Mouse (Mus musculus): ENCODE data around the gene Foxred2. TPM values are rescaled to one million over a fixed set of nuclear protein-coding genes. Genes with fewer than 3 reads are reported as not detected.

Gene Foxred2
- total RNA-seq, 2 experiments from 2014 or later, result 0.43 to 0.84 TPM

GRCm38 (mm10) chr15:77923267-77924035 lies 33.1 kb downstream of the Foxred2 start:
- no peak for TF ChIP-seq CTCF (IDR thresholded peaks at IDR 0.05)
- DNase-seq, result no peak
- intact Hi-C loops (cut with DNase I), result no loop called here
- Histone ChIP-seq H3K27ac (peak overlapping the region; percentile 38; the same call in 1 of the 2 replicates), H3K4me3 (no peak overlapping the region)

GRCm38 (mm10) chr15:77922710-77923109 lies 33.8 kb downstream of the Foxred2 start:
- DNase-seq, result no peak
- Histone ChIP-seq H3K4me3 (no peak overlapping the region), H3K27ac (peak overlapping the region; percentile 53)
- intact Hi-C loops (cut with DNase I), result no loop called here
- TF ChIP-seq CTCF (IDR thresholded peaks at IDR 0.05), result no peak

GRCm38 (mm10) chr15:77921636-77922035 lies 34.9 kb downstream of the Foxred2 start:
- no peak overlapping the region for H3K4me3 ChIP-seq
- intact Hi-C loops (cut with DNase I), result no loop called here
- no peak for DNase-seq
- peak overlapping the region; percentile 53; the same call in 1 of the 2 replicates for H3K27ac ChIP-seq
- TF ChIP-seq CTCF (IDR thresholded peaks at IDR 0.05), result no peak

GRCm38 (mm10) chr15:77920511-77921462 lies 35.7 kb downstream of the Foxred2 start:
- H3K27ac ChIP-seq, result peak overlapping the region; percentile 74
- no peak for DNase-seq
- H3K4me3 ChIP-seq, result no peak overlapping the region
- TF ChIP-seq CTCF (IDR thresholded peaks at IDR 0.05), result peak; percentile 40
- intact Hi-C loops (cut with DNase I), result no loop called here

GRCm38 (mm10) chr15:77919441-77919840 lies 37.1 kb downstream of the Foxred2 start:
- no peak for TF ChIP-seq CTCF (IDR thresholded peaks at IDR 0.05)
- no peak for DNase-seq
- Histone ChIP-seq H3K4me3 (no peak overlapping the region), H3K27ac (peak overlapping the region; percentile 74)
- intact Hi-C loops (cut with DNase I), result no loop called here

- peak; percentile 88 for TF ChIP-seq CTCF (IDR thresholded peaks at IDR 0.05)
- Histone ChIP-seq H3K27ac (peak overlapping the region; percentile 56), H3K4me3 (no peak overlapping the region)
- DNase-seq, result peak; percentile 92
- intact Hi-C loops (cut with DNase I), result loop anchor here (2.0 kb wide), 2 partner anchors 134 to 142 kb away; no protein-coding TSS in a partner anchor
Observed at GRCm38 (mm10) chr15:77916851-77917544, 39.5 kb downstream of the Foxred2 start.

GRCm38 (mm10) chr15:77915287-77915686 lies 41.2 kb downstream of the Foxred2 start:
- no peak for TF ChIP-seq CTCF (IDR thresholded peaks at IDR 0.05)
- DNase-seq, result no peak
- intact Hi-C loops (cut with DNase I), result no loop called here
- Histone ChIP-seq H3K27ac (peak overlapping the region; percentile 90), H3K4me3 (no peak overlapping the region)

GRCm38 (mm10) chr15:77914507-77914906 lies 42.0 kb downstream of the Foxred2 start:
- intact Hi-C loops (cut with DNase I), result loop anchor here (5.0 kb wide), 1 partner anchor 72 kb away; the partner anchor contains the start of gene Myh9
- TF ChIP-seq CTCF (IDR thresholded peaks at IDR 0.05), result no peak
- peak overlapping the region; percentile 90 for H3K27ac ChIP-seq
- DNase-seq, result no peak
- H3K4me3 ChIP-seq, result no peak overlapping the region

GRCm38 (mm10) chr15:77913054-77913453 lies 43.5 kb downstream of the Foxred2 start:
- intact Hi-C loops (cut with DNase I), result loop anchor here (5.0 kb wide), 1 partner anchor 71 kb away; the partner anchor contains the start of gene Myh9
- no peak for TF ChIP-seq CTCF (IDR thresholded peaks at IDR 0.05)
- Histone ChIP-seq H3K4me3 (peak overlapping the region; percentile 35; the same call in 1 of the 2 replicates), H3K27ac (peak overlapping the region; percentile 90)
- DNase-seq, result peak; percentile 75

GRCm38 (mm10) chr15:77912585-77912984 lies 43.9 kb downstream of the Foxred2 start:
- DNase-seq, result peak; percentile 59
- intact Hi-C loops (cut with DNase I), result loop anchor here (5.0 kb wide), 1 partner anchor 70 kb away; the partner anchor contains the start of gene Myh9
- H3K27ac ChIP-seq, result peak overlapping the region; percentile 90
- H3K4me3 ChIP-seq, result peak overlapping the region; percentile 35
- TF ChIP-seq CTCF (IDR thresholded peaks at IDR 0.05), result no peak

- peak overlapping the region; percentile 35 for H3K4me3 ChIP-seq
- no peak for TF ChIP-seq CTCF (IDR thresholded peaks at IDR 0.05)
- H3K27ac ChIP-seq, result peak overlapping the region; percentile 90
- intact Hi-C loops (cut with DNase I), result loop anchor here (5.0 kb wide), 1 partner anchor 70 kb away; the partner anchor contains the start of gene Myh9
- DNase-seq, result peak; percentile 61
Observed at GRCm38 (mm10) chr15:77912048-77912447, 44.5 kb downstream of the Foxred2 start.

GRCm38 (mm10) chr15:77911065-77911464 lies 45.5 kb downstream of the Foxred2 start:
- no peak for TF ChIP-seq CTCF (IDR thresholded peaks at IDR 0.05)
- intact Hi-C loops (cut with DNase I), result loop anchor here (5.0 kb wide), 1 partner anchor 69 kb away; the partner anchor contains the start of gene Myh9
- Histone ChIP-seq H3K4me3 (no peak overlapping the region), H3K27ac (peak overlapping the region; percentile 90)
- peak; percentile 49 for DNase-seq

Measured in gastrocnemius, adult 2 months (tissue).